Mouse (Mus musculus) embryonic facial prominence, embryonic 15.5 days (tissue): ENCODE results near the gene Abr. TPM values are rescaled to one million over a fixed set of nuclear protein-coding genes. Genes with fewer than 3 reads are reported as not detected.

ENCODE experiments used
- ATAC-seq: fragments of 200-750 bp; cut with Nextera tagmentation; 2 replicates; pipeline ENCODE4 v1.8.0; 2017; ENCODE audit warnings: low read depth, moderate TSS enrichment; ENCODE audit not compliant: insufficient number of reproducible peaks, low FRiP score, low TSS enrichment
- H3K27ac ChIP-seq: fragments of 300-500 bp; sonication (generic); replicated peaks from 2 replicates; pipeline ENCODE4 v1.5.1; 2015; ENCODE audit warnings: mild to moderate bottlenecking, inconsistent platforms
- H3K27me3 ChIP-seq: fragments of 300-500 bp; sonication (generic); 2 replicates; pipeline ENCODE4 v1.6.1; 2015; ENCODE audit warnings: inconsistent platforms
- H3K36me3 ChIP-seq: fragments of 300-500 bp; sonication (generic); 2 replicates; pipeline ENCODE4 v1.6.1; 2015; ENCODE audit warnings: mild to moderate bottlenecking, inconsistent platforms
- H3K4me1 ChIP-seq: fragments of 300-500 bp; sonication (generic); 2 replicates; pipeline ENCODE4 v1.6.1; 2015; ENCODE audit warnings: inconsistent platforms
- H3K4me2 ChIP-seq: fragments of 300-500 bp; sonication (generic); replicated peaks from 2 replicates; pipeline ENCODE4 v1.6.1; 2015; ENCODE audit warnings: mild to moderate bottlenecking, inconsistent platforms
- H3K4me3 ChIP-seq: fragments of 300-500 bp; sonication (generic); replicated peaks from 2 replicates; pipeline ENCODE4 v1.5.1; 2015; ENCODE audit warnings: mild to moderate bottlenecking, inconsistent platforms
- H3K9ac ChIP-seq: fragments of 300-500 bp; sonication (generic); 2 replicates; pipeline ENCODE4 v1.6.1; 2015; ENCODE audit warnings: inconsistent platforms
- H3K9me3 ChIP-seq: fragments of 300-500 bp; sonication (generic); replicated peaks from 2 replicates; pipeline ENCODE4 v1.6.1; 2016; ENCODE audit warnings: inconsistent platforms
- WGBS: fragments of 180-500 bp; shearing (Covaris S2); methylation state at CpG from one replicate; pipeline ENCODE4 v1.1.7; 2015; 5-methylcytosine and 5-hydroxymethylcytosine counted together
- polyA plus RNA-seq: library from polyadenylated mRNA; unstranded; fragments of >200 nt; fragmentation: Nextera tagmentation; extraction: Ambion mirVana; gene quantifications from 2 replicates; pipeline ENCODE4 v1.2.1, GENCODE M21; 2015

The Abr gene
- polyA plus RNA-seq, 1 experiment from 2014 or later: 42.6 TPM

- Histone ChIP-seq H3K27ac (no peak overlapping the region), H3K4me2 (no peak overlapping the region), H3K9ac (no peak overlapping the region), H3K27me3 (no peaks in the 10 kb centered on the region), H3K4me3 (no peak overlapping the region), H3K9me3 (no peaks in the 10 kb centered on the region), H3K36me3 (no peaks in the 10 kb centered on the region), H3K4me1 (peaks cover 46% of the 10 kb centered on the region)
- no peak for ATAC-seq
- WGBS: 30% methylated on average over 3 of the region's 3 CpGs
Measured at GRCm38 (mm10) chr11:76566081-76566480, 56.0 kb downstream of the Abr start.

- peaks cover 19% of the 10 kb centered on the region; the same call in 1 of the 2 replicates for H3K4me1 ChIP-seq
Measured at GRCm38 (mm10) chr11:76562584-76562983, 59.5 kb downstream of the Abr start.

DNA sequence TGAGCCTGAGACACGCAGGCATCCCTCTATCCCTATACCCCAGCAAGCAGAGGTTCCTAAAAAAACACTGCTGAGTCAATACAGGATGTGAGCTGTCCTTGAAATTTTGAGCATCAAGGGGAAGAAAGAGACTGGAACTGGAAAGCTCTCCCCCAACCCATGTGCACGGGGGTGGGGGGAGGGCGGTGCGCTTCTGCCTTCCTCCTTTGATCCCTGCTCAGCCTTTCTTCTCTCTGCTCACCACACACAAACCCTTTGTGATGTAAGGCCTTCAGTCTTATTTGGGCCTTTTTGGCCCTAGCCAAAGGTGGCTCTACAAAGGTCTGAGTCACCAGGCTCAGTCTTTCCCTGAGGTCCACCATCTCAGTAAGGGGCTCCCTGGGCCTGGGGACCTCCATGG, 59.9 kb downstream of the Abr start:
- 38% methylated on average over 4 of the region's 4 CpGs for WGBS
- H3K4me2 ChIP-seq: no peak overlapping the region
- no peak overlapping the region for H3K27ac ChIP-seq
- no peaks in the 10 kb centered on the region for H3K36me3 ChIP-seq
- peaks cover 18% of the 10 kb centered on the region; the same call in 1 of the 2 replicates for H3K4me1 ChIP-seq
- H3K9ac ChIP-seq: no peak overlapping the region
- no peaks in the 10 kb centered on the region for H3K9me3 ChIP-seq
- H3K4me3 ChIP-seq: no peak overlapping the region
- ATAC-seq: no peak
- H3K27me3 ChIP-seq: no peaks in the 10 kb centered on the region

More at GRCm38 (mm10) chr11:76562584-76562983, 59.5 kb downstream of the Abr start:
- Histone ChIP-seq H3K9ac (no peak overlapping the region), H3K9me3 (no peaks in the 10 kb centered on the region), H3K36me3 (no peaks in the 10 kb centered on the region), H3K4me3 (no peak overlapping the region), H3K27ac (no peak overlapping the region), H3K4me2 (no peak overlapping the region), H3K27me3 (no peaks in the 10 kb centered on the region)
- 43% methylated on average over 3 of the region's 3 CpGs for WGBS
- no peak for ATAC-seq

DNA sequence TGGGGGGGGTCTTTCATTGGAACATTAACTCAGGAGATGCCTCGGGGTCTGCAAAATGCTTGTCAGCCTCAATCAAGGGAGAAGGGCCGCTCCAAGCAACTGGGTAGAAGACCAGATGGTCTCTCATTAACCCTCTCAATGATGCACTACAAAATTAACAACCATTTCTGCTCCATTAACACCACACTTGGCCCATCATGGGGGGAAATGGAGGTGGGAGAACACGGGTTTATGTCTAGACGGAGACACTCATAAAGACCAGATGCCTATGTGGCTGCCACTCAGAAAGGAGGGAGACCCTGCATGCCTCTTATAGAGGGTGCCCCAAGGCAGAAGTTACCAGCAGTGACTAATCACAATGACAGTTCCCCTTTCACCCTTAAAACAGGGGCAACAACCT, 64.3 kb downstream of the Abr start:
- Histone ChIP-seq H3K9ac (no peak overlapping the region), H3K27me3 (no peaks in the 10 kb centered on the region), H3K9me3 (no peaks in the 10 kb centered on the region), H3K4me1 (peaks cover 10% of the 10 kb centered on the region; the same call in 1 of the 2 replicates), H3K4me3 (no peak overlapping the region), H3K36me3 (no peaks in the 10 kb centered on the region), H3K27ac (no peak overlapping the region), H3K4me2 (no peak overlapping the region)
- WGBS: 69% methylated on average over 4 of the region's 4 CpGs
- ATAC-seq: no peak

GRCm38 (mm10) chr11:76548153-76548721, 73.9 kb downstream of the Abr start:
- H3K36me3 ChIP-seq: no peaks in the 10 kb centered on the region
- no peak overlapping the region for H3K4me2 ChIP-seq
- no peaks in the 10 kb centered on the region for H3K4me1 ChIP-seq
- H3K27me3 ChIP-seq: no peaks in the 10 kb centered on the region
- no peak overlapping the region for H3K27ac ChIP-seq
- ATAC-seq: no peak
- no peak overlapping the region for H3K9ac ChIP-seq
- H3K4me3 ChIP-seq: no peak overlapping the region
- 71% methylated on average over 4 of the region's 4 CpGs for WGBS
- H3K9me3 ChIP-seq: no peaks in the 10 kb centered on the region

GRCm38 (mm10) chr11:76547420-76547819, 74.7 kb downstream of the Abr start:
- no peak overlapping the region for H3K27ac ChIP-seq
- H3K4me3 ChIP-seq: no peak overlapping the region
- no peaks in the 10 kb centered on the region for H3K9me3 ChIP-seq
- no peaks in the 10 kb centered on the region for H3K4me1 ChIP-seq
- H3K4me2 ChIP-seq: no peak overlapping the region
- ATAC-seq: no peak
- no peaks in the 10 kb centered on the region for H3K27me3 ChIP-seq
- H3K9ac ChIP-seq: no peak overlapping the region
- no peaks in the 10 kb centered on the region for H3K36me3 ChIP-seq
- 61% methylated on average over 5 of the region's 5 CpGs for WGBS

GRCm38 (mm10) chr11:76546431-76546830, 75.7 kb downstream of the Abr start:
- 63% methylated on average over 4 of the region's 4 CpGs for WGBS
- H3K27me3 ChIP-seq: no peaks in the 10 kb centered on the region

GRCm38 (mm10) chr11:76543300-76543699, 78.8 kb downstream of the Abr start:
- H3K4me2 ChIP-seq: no peak overlapping the region
- no peak overlapping the region for H3K4me3 ChIP-seq
- H3K9me3 ChIP-seq: no peaks in the 10 kb centered on the region
- no peak overlapping the region for H3K9ac ChIP-seq
- H3K27ac ChIP-seq: no peak overlapping the region
- 75% methylated on average over 5 of the region's 5 CpGs for WGBS
- no peaks in the 10 kb centered on the region for H3K36me3 ChIP-seq
- no peaks in the 10 kb centered on the region for H3K4me1 ChIP-seq
- no peak for ATAC-seq
- H3K27me3 ChIP-seq: no peaks in the 10 kb centered on the region

More at GRCm38 (mm10) chr11:76546431-76546830, 75.7 kb downstream of the Abr start:
- no peaks in the 10 kb centered on the region for H3K36me3 ChIP-seq
- H3K4me3 ChIP-seq: no peak overlapping the region
- no peak overlapping the region for H3K27ac ChIP-seq
- H3K4me1 ChIP-seq: no peaks in the 10 kb centered on the region
- no peaks in the 10 kb centered on the region for H3K9me3 ChIP-seq
- H3K4me2 ChIP-seq: no peak overlapping the region
- no peak overlapping the region for H3K9ac ChIP-seq
- ATAC-seq: no peak

- H3K9ac ChIP-seq: no peak overlapping the region
- ATAC-seq: no peak
- no peaks in the 10 kb centered on the region for H3K4me1 ChIP-seq
- H3K4me2 ChIP-seq: no peak overlapping the region
- no peak overlapping the region for H3K4me3 ChIP-seq
- H3K27me3 ChIP-seq: no peaks in the 10 kb centered on the region
- H3K9me3 ChIP-seq: no peaks in the 10 kb centered on the region
- 38% methylated on average over 1 of the region's 1 CpGs for WGBS
- H3K36me3 ChIP-seq: no peaks in the 10 kb centered on the region
- no peak overlapping the region for H3K27ac ChIP-seq
Measured at GRCm38 (mm10) chr11:76540973-76541372, 81.1 kb downstream of the Abr start.

GRCm38 (mm10) chr11:76537401-76537800, 84.7 kb downstream of the Abr start:
- Histone ChIP-seq H3K27ac (no peak overlapping the region), H3K27me3 (no peaks in the 10 kb centered on the region), H3K4me2 (no peak overlapping the region), H3K9ac (no peak overlapping the region), H3K9me3 (no peaks in the 10 kb centered on the region), H3K4me3 (no peak overlapping the region), H3K4me1 (no peaks in the 10 kb centered on the region), H3K36me3 (no peaks in the 10 kb centered on the region)
- no peak for ATAC-seq
- WGBS: 79% methylated on average over 3 of the region's 3 CpGs

GRCm38 (mm10) chr11:76536576-76537354, 85.3 kb downstream of the Abr start:
- H3K4me3 ChIP-seq: no peak overlapping the region
- no peak for ATAC-seq

More at GRCm38 (mm10) chr11:76536576-76537354, 85.3 kb downstream of the Abr start:
- Histone ChIP-seq H3K36me3 (no peaks in the 10 kb centered on the region), H3K4me1 (no peaks in the 10 kb centered on the region), H3K9me3 (no peaks in the 10 kb centered on the region), H3K9ac (no peak overlapping the region), H3K4me2 (no peak overlapping the region), H3K27ac (no peak overlapping the region), H3K27me3 (no peaks in the 10 kb centered on the region)
- 62% methylated on average over 10 of the region's 10 CpGs for WGBS
